Mouse (Mus musculus) fat pad, adult 2 months (tissue): ENCODE measurements around the gene As3mt.
"Not testable (repeated sequence)": the region's sequence is repeated elsewhere in the genome, so short reads cannot be mapped to it uniquely, and the experiment has no call there.

Source experiments
- DNase-seq: peaks from one replicate; pipeline ENCODE4 v3.0.0-alpha.2; 2011; ENCODE audit warnings: low read depth, low spot score; ENCODE audit errors: extremely low read depth

The As3mt gene

GRCm38 (mm10) chr19:46777928-46778680, 70.8 kb downstream of the As3mt start:
- DNase-seq, result no peak

GRCm38 (mm10) chr19:46779130-46779529, 71.9 kb downstream of the As3mt start:
- DNase-seq, result not testable (repeated sequence)

- no peak for DNase-seq
Observed at GRCm38 (mm10) chr19:46784038-46784437, 76.8 kb downstream of the As3mt start.

GRCm38 (mm10) chr19:46784502-46784901, 77.2 kb downstream of the As3mt start:
- no peak for DNase-seq

GRCm38 (mm10) chr19:46785633-46786032, 78.4 kb downstream of the As3mt start:
- DNase-seq, result no peak

- no peak for DNase-seq
Observed at GRCm38 (mm10) chr19:46789782-46790181, 82.5 kb downstream of the As3mt start.
